Mouse (Mus musculus): ENCODE measurements around the gene Cwc22. TPM values are rescaled to one million over a fixed set of nuclear protein-coding genes. Genes with fewer than 3 reads are reported as not detected.

Cwc22 gene
- polyA plus RNA-seq, 1 experiment from 2014 or later = 34.7 TPM

DNA sequence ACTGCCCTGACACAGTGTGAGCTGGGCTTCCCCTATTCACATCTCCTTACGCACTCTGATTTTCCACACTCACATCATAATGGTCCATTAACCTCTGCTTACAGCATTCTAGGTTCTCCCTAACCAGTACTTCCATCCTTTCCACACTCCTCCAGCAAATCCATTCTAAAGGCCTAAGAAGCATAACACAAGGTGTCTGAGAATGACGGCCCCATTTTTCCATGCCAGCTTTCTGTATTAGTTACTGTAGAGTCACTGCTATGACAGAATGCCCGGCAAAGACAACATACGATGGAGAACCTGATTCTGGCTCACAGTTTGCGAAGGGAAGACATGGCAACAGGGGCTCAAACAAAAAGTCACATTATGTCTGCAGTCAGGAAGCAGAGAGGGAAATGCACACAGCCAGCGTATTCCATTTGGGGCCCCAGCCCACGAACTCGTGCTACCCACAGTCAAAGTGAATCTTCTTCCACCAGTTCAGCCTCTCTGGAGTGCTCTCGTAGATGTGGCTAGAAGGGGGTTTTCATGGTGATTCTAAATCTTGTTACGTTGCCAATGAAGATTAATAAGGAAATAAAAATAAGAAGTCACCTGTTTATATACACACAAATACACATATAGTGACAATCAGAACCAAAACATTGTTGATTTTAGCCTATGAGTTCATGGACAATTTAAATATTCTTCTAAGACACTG lies 68.9 kb downstream of the Cwc22 start:
- H3K4me1 ChIP-seq (ENCODE audit: control insufficient read depth, insufficient read depth, low read length) = no peaks in the 10 kb centered on the region
- no peaks in the 10 kb centered on the region for H3K9me3 ChIP-seq (ENCODE audit: control insufficient read depth, low read depth, low read length)
- no peak overlapping the region for H3K4me3 ChIP-seq (ENCODE audit: low read depth, low read length)
- no peaks in the 10 kb centered on the region for H3K27me3 ChIP-seq (ENCODE audit: control insufficient read depth, insufficient read depth, low read length)
- no peaks in the 10 kb centered on the region for H3K36me3 ChIP-seq (ENCODE audit: control insufficient read depth, insufficient read depth, low read length)
- H3K27ac ChIP-seq (ENCODE audit: low read length) = no peak overlapping the region
- ATAC-seq (ENCODE audit: insufficient number of reproducible peaks, insufficient read depth, low FRiP score, low read depth) = no peak
- H3K4me2 ChIP-seq (replicated peaks; ENCODE audit: low read depth, low read length) = no peak overlapping the region
- WGBS = 88% methylated on average over 10 of the region's 10 CpGs
- H3K9ac ChIP-seq (replicated peaks; ENCODE audit: low read depth, low read length) = no peak overlapping the region

DNA sequence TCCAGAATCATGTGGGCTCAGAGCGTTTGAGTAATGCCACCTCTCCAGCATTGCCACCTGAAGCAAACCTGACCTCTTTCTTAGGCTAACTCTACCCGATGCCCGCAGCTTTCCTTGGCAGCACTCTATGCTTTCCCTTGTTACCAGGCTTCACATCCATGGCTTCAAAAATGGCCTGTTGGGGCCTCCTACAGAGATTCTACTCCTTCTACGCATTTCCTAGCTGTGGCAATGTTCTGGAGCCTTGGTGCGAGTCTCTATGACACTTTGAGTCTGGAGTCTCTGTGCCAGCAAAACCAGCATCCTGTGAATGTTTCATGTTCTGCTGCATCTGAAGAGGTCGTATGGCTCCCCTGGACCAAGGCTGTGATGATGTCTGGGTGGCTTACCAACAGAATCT lies 69.8 kb downstream of the Cwc22 start:
- ATAC-seq (ENCODE audit: insufficient number of reproducible peaks, insufficient read depth, low FRiP score, low read depth) = no peak
- Histone ChIP-seq H3K27me3 (ENCODE audit: control insufficient read depth, insufficient read depth, low read length) (no peaks in the 10 kb centered on the region), H3K4me1 (ENCODE audit: control insufficient read depth, insufficient read depth, low read length) (no peaks in the 10 kb centered on the region), H3K36me3 (ENCODE audit: control insufficient read depth, insufficient read depth, low read length) (no peaks in the 10 kb centered on the region), H3K4me3 (ENCODE audit: low read depth, low read length) (no peak overlapping the region), H3K27ac (ENCODE audit: low read length) (no peak overlapping the region), H3K9me3 (ENCODE audit: control insufficient read depth, low read depth, low read length) (no peaks in the 10 kb centered on the region), H3K9ac (replicated peaks; ENCODE audit: low read depth, low read length) (no peak overlapping the region), H3K4me2 (replicated peaks; ENCODE audit: low read depth, low read length) (no peak overlapping the region)
- WGBS = 90% methylated on average over 6 of the region's 6 CpGs

DNA sequence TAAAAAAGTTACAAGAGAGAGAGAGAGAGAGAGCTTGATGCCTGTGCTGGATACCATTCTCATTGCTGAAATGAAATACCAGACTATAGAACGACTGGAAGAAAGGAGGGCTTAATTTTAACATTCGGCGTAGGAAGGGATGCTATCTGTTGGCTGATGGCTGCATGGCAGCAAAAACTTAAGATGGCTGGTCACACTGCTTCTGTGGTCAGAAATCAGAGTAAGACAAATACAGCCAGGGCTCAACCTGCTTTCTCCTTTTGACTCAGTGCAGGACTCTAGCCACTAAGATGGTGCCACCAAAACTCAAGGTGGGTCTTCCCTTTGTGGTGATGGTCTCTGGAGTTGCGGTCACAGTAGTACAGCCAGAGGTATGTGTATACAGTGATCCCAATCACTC lies 70.7 kb downstream of the Cwc22 start:
- Histone ChIP-seq H3K4me1 (ENCODE audit: control insufficient read depth, insufficient read depth, low read length) (no peaks in the 10 kb centered on the region), H3K36me3 (ENCODE audit: control insufficient read depth, insufficient read depth, low read length) (no peaks in the 10 kb centered on the region), H3K4me2 (replicated peaks; ENCODE audit: low read depth, low read length) (no peak overlapping the region), H3K9me3 (ENCODE audit: control insufficient read depth, low read depth, low read length) (no peaks in the 10 kb centered on the region), H3K27ac (ENCODE audit: low read length) (no peak overlapping the region), H3K9ac (replicated peaks; ENCODE audit: low read depth, low read length) (no peak overlapping the region), H3K4me3 (ENCODE audit: low read depth, low read length) (no peak overlapping the region), H3K27me3 (ENCODE audit: control insufficient read depth, insufficient read depth, low read length) (no peaks in the 10 kb centered on the region)
- 93% methylated on average over 4 of the region's 4 CpGs for WGBS
- ATAC-seq (ENCODE audit: insufficient number of reproducible peaks, insufficient read depth, low FRiP score, low read depth) = no peak

DNA sequence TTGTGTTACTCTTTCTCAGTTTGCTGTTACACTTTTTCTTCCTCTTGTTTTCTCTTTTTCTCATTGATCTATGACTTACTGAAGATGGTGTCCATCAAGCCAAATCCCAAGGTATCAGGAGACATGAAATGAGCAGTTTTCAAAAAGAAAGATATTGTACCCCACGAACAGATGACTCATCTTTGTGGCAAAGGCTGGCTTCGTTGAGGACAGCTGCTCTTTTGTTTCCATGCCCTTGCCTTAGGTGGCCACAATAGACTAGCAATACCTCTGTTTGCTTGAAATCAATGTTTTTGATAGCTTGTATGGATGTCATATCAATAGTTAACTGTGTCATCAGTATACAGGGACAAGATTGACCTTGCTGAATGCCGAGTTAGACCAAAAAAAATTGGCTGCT lies 71.5 kb downstream of the Cwc22 start:
- 82% methylated on average over 3 of the region's 3 CpGs for WGBS
- Histone ChIP-seq H3K36me3 (ENCODE audit: control insufficient read depth, insufficient read depth, low read length) (no peaks in the 10 kb centered on the region), H3K27ac (ENCODE audit: low read length) (no peak overlapping the region), H3K27me3 (ENCODE audit: control insufficient read depth, insufficient read depth, low read length) (no peaks in the 10 kb centered on the region), H3K9ac (replicated peaks; ENCODE audit: low read depth, low read length) (no peak overlapping the region), H3K4me1 (ENCODE audit: control insufficient read depth, insufficient read depth, low read length) (no peaks in the 10 kb centered on the region), H3K4me2 (replicated peaks; ENCODE audit: low read depth, low read length) (no peak overlapping the region), H3K9me3 (ENCODE audit: control insufficient read depth, low read depth, low read length) (no peaks in the 10 kb centered on the region), H3K4me3 (ENCODE audit: low read depth, low read length) (no peak overlapping the region)
- no peak for ATAC-seq (ENCODE audit: insufficient number of reproducible peaks, insufficient read depth, low FRiP score, low read depth)

DNA sequence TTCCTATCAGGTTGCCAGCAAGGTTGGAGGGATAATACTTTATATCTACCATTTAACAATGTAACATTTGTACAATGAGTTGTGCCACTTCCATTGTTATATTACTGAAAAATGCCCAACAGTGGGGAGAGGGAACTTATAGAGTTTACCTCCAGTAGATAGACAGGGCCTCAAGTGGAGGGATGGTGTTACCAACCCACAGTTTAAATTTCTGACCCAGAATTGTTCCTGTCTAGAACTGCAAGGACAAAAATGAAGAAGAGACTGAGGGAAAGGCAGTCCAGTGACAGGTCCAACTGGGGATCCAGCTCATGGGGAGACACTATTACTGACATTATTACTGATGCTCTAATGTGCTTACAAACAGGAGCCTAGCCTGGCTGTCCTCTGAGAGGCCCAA lies 72.4 kb downstream of the Cwc22 start:
- Histone ChIP-seq H3K9me3 (ENCODE audit: control insufficient read depth, low read depth, low read length) (no peaks in the 10 kb centered on the region), H3K36me3 (ENCODE audit: control insufficient read depth, insufficient read depth, low read length) (no peaks in the 10 kb centered on the region), H3K27me3 (ENCODE audit: control insufficient read depth, insufficient read depth, low read length) (no peaks in the 10 kb centered on the region), H3K27ac (ENCODE audit: low read length) (no peak overlapping the region), H3K4me2 (replicated peaks; ENCODE audit: low read depth, low read length) (no peak overlapping the region), H3K4me1 (ENCODE audit: control insufficient read depth, insufficient read depth, low read length) (no peaks in the 10 kb centered on the region), H3K4me3 (ENCODE audit: low read depth, low read length) (no peak overlapping the region), H3K9ac (replicated peaks; ENCODE audit: low read depth, low read length) (no peak overlapping the region)
- no peak for ATAC-seq (ENCODE audit: insufficient number of reproducible peaks, insufficient read depth, low FRiP score, low read depth)

DNA sequence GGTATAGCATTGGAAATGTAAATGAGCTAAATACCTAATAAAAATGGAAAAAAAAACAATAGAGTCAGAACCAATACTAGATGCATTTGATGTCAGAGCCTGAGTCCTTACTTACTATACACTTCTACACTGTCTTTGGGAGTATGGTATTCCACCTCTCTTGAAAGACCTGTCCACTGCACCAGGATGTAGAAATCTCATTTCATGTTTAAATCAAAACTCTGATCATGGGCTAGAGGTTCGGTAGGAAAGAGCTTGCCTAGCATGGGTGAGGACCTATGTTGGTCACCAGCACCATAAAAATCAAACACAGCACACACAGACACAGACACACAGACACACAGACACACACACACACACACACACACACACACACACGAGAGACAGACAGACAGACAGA lies 73.5 kb downstream of the Cwc22 start:
- Histone ChIP-seq H3K4me1 (ENCODE audit: control insufficient read depth, insufficient read depth, low read length) (no peaks in the 10 kb centered on the region), H3K27ac (ENCODE audit: low read length) (no peak overlapping the region), H3K9me3 (ENCODE audit: control insufficient read depth, low read depth, low read length) (no peaks in the 10 kb centered on the region), H3K9ac (replicated peaks; ENCODE audit: low read depth, low read length) (no peak overlapping the region), H3K36me3 (ENCODE audit: control insufficient read depth, insufficient read depth, low read length) (no peaks in the 10 kb centered on the region), H3K4me2 (replicated peaks; ENCODE audit: low read depth, low read length) (no peak overlapping the region), H3K27me3 (ENCODE audit: control insufficient read depth, insufficient read depth, low read length) (no peaks in the 10 kb centered on the region), H3K4me3 (ENCODE audit: low read depth, low read length) (no peak overlapping the region)
- 73% methylated on average over 2 of the region's 2 CpGs for WGBS
- ATAC-seq (ENCODE audit: insufficient number of reproducible peaks, insufficient read depth, low FRiP score, low read depth) = no peak

DNA sequence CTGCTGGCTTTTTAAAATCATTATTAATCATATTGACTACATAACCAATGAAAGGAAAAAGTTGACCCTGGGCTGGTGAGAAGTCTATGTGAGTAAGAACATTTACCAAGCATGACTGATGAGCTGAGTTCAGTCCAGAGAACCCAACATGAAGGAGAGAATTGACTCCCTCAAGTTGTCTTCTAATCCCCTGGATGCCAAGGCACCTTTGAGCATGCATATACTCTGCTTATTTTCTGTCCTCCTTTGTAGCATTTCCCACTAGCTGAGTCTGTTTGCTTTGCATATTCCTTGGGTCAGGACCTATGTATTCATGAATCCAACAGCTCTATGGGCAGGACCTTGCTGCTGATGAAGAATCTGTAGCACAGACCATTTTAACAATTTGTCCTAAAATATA lies 75.0 kb downstream of the Cwc22 start:
- ATAC-seq (ENCODE audit: insufficient number of reproducible peaks, insufficient read depth, low FRiP score, low read depth) = no peak
- Histone ChIP-seq H3K4me3 (ENCODE audit: low read depth, low read length) (no peak overlapping the region), H3K27me3 (ENCODE audit: control insufficient read depth, insufficient read depth, low read length) (no peaks in the 10 kb centered on the region), H3K4me1 (ENCODE audit: control insufficient read depth, insufficient read depth, low read length) (no peaks in the 10 kb centered on the region), H3K9me3 (ENCODE audit: control insufficient read depth, low read depth, low read length) (no peaks in the 10 kb centered on the region), H3K36me3 (ENCODE audit: control insufficient read depth, insufficient read depth, low read length) (no peaks in the 10 kb centered on the region), H3K27ac (ENCODE audit: low read length) (no peak overlapping the region), H3K9ac (replicated peaks; ENCODE audit: low read depth, low read length) (no peak overlapping the region), H3K4me2 (replicated peaks; ENCODE audit: low read depth, low read length) (no peak overlapping the region)

DNA sequence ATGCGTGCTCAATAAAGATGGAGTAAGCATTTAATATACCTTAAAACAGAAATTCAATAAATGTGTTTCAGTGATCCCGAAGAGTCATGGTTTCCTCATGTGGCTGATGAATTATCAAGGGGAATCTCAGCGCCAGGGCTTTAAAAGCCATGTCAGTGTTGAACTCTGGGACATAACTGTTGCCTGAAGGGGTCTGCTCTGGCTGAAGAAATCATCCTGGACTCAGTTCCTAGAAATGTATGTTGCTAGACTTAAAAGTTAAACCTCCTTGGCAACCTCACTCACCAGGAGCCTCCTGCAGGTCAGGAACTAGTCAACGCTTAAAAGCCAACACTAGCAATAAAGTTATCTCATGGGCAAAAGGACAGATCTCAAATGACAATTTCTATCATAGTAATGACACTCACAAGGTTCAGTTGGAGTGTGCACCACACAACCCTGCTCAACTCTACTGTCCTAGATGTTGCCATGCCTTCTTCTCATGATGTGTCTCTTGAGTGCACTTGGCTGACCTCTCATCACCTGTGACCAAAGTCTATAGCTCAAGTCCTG lies 76.4 kb downstream of the Cwc22 start:
- no peak overlapping the region for H3K4me2 ChIP-seq (replicated peaks; ENCODE audit: low read depth, low read length)
- H3K4me3 ChIP-seq (ENCODE audit: low read depth, low read length) = no peak overlapping the region
- ATAC-seq (ENCODE audit: insufficient number of reproducible peaks, insufficient read depth, low FRiP score, low read depth) = no peak
- 92% methylated on average over 4 of the region's 4 CpGs for WGBS
- no peaks in the 10 kb centered on the region for H3K4me1 ChIP-seq (ENCODE audit: control insufficient read depth, insufficient read depth, low read length)
- no peaks in the 10 kb centered on the region for H3K36me3 ChIP-seq (ENCODE audit: control insufficient read depth, insufficient read depth, low read length)
- H3K27me3 ChIP-seq (ENCODE audit: control insufficient read depth, insufficient read depth, low read length) = no peaks in the 10 kb centered on the region
- H3K9me3 ChIP-seq (ENCODE audit: control insufficient read depth, low read depth, low read length) = no peaks in the 10 kb centered on the region
- H3K27ac ChIP-seq (ENCODE audit: low read length) = no peak overlapping the region
- H3K9ac ChIP-seq (replicated peaks; ENCODE audit: low read depth, low read length) = no peak overlapping the region

DNA sequence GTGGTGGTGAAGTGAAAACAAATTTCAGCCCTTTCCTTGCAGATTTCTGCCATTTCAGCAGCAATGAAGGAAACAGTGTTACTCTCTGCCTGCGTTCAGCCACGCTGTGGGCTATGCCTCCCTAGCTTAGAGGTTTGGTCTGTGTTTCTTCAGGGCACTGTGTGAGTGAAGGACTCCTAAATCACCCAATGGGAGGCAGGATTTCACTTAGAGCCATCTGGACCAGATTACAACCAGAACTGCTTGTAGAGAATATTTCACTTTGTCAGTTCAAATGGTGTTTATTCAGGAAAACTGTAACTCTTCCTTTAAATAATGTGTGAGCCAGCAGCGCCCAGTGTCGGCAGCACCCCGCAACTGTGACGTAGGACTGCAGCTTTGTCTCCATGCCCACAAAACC lies 82.2 kb downstream of the Cwc22 start:
- no peak overlapping the region for H3K4me2 ChIP-seq (replicated peaks; ENCODE audit: low read depth, low read length)
- ATAC-seq (ENCODE audit: insufficient number of reproducible peaks, insufficient read depth, low FRiP score, low read depth) = no peak
- H3K36me3 ChIP-seq (ENCODE audit: control insufficient read depth, insufficient read depth, low read length) = no peaks in the 10 kb centered on the region
- H3K9ac ChIP-seq (replicated peaks; ENCODE audit: low read depth, low read length) = no peak overlapping the region
- no peak overlapping the region; the same call in 1 of the 2 replicates for H3K27ac ChIP-seq (ENCODE audit: low read length)
- no peak overlapping the region for H3K4me3 ChIP-seq (ENCODE audit: low read depth, low read length)
- H3K27me3 ChIP-seq (ENCODE audit: control insufficient read depth, insufficient read depth, low read length) = no peaks in the 10 kb centered on the region
- WGBS = 38% methylated on average over 6 of the region's 6 CpGs
- no peaks in the 10 kb centered on the region for H3K9me3 ChIP-seq (ENCODE audit: control insufficient read depth, low read depth, low read length)
- no peaks in the 10 kb centered on the region for H3K4me1 ChIP-seq (ENCODE audit: control insufficient read depth, insufficient read depth, low read length)
